Mouse (Mus musculus): ENCODE measurements around the gene C2cd2l.

DNA sequence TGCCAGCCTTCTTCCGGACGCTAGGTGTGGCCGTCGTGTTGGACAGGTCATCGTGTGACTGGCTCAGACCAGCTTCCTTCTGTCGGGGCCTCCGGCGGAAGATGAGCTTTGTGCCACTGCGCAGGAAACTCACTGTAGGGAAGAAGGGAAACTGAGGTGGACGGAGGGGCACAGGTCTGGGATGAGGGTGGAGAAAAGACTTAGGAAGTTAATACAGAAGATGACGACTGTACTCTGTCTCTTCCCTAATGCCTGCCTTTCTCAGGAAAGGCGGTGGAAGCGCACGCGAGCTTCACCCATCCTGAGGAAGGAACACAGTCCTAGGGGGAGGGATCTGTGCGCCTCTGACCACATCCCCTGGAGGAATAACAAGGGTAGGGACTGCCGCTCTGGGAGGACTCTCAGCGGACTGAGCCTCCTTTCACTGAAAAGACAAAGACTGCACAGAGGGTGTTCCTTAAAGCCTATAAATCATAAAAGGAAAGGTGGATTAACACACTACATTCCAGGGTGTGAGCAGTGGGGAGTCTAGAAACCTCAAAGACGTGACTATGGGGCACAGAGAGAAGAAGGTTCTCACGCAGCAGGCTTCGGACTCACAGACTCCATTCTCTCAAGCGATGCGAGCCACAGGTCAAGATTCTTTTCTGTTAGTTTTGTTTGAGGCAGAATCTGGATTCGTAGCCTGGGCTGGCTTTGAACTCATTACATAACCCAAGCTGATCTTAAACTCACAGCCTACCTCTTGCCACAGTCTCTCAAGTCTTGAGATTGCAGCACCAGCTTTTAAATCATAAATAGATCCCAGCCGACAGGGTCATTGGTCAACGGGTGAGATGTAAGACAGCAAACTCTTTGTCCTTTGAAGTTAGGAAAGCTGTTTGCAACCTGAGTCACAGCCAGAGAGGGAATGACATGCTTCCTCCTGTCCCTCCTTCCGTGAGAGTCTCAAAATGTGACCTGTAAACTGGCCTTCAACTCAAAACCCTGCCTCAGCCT, 8.7 kb downstream of the C2cd2l start:
- TF ChIP-seq CTCF (IDR thresholded peaks at IDR 0.05; ENCODE audit: low read depth) (peak; percentile 25; the same call in 1 of the 2 replicates), EP300 (optimal IDR thresholded peaks at IDR 0.05) (peak; percentile 53)

Measured in stomach, postnatal 0 days (tissue).